Mouse (Mus musculus) kidney, postnatal 0 days (tissue): ENCODE measurements at regions not wholly inside any gene's neighbourhood (a gene's known extent, or its start where the extent isn't known, plus 50 kb on each side); places are given as distances from the start of the nearest gene placed in this dataset.

ENCODE experiments used
- ATAC-seq: fragments of 200-750 bp; cut with Nextera tagmentation; replicated peaks from 2 replicates; pipeline ENCODE4 v1.8.0; 2017; ENCODE audit warnings: low read depth, moderate number of reproducible peaks, moderate TSS enrichment, moderate library complexity; ENCODE audit not compliant: low FRiP score
- DNase-seq: peaks from one replicate; pipeline ENCODE4 v3.0.0-alpha.2; 2016; ENCODE audit warnings: low spot score
- H3K27ac ChIP-seq: fragments of 300-500 bp; sonication (generic); 2 replicates; pipeline ENCODE4 v1.5.1; 2014; ENCODE audit warnings: mild to moderate bottlenecking
- H3K27me3 ChIP-seq: fragments of 300-500 bp; sonication (generic); 2 replicates; pipeline ENCODE4 v1.6.1; 2014; ENCODE audit warnings: low read length, mixed read lengths; ENCODE audit not compliant: insufficient read depth
- H3K36me3 ChIP-seq: fragments of 300-500 bp; sonication (generic); 2 replicates; pipeline ENCODE4 v1.6.1; 2014; ENCODE audit warnings: low read length, mixed read lengths; ENCODE audit not compliant: insufficient read depth
- H3K4me1 ChIP-seq: fragments of 300-500 bp; sonication (generic); replicated peaks from 2 replicates; pipeline ENCODE4 v1.6.1; 2014; ENCODE audit warnings: antibody characterized with exemption, low read length, mixed read lengths; ENCODE audit not compliant: insufficient read depth
- H3K4me2 ChIP-seq: fragments of 300-500 bp; sonication (generic); 2 replicates; pipeline ENCODE4 v1.6.1; 2014; ENCODE audit warnings: mild to moderate bottlenecking, low read length, moderate library complexity, mixed read lengths
- H3K4me3 ChIP-seq: fragments of 300-500 bp; sonication (generic); replicated peaks from 2 replicates; pipeline ENCODE4 v1.5.1; 2014; ENCODE audit warnings: low read depth, low read length
- H3K9ac ChIP-seq: fragments of 300-500 bp; sonication (generic); 2 replicates; pipeline ENCODE4 v1.6.1; 2014; ENCODE audit warnings: low read depth, low read length
- H3K9me3 ChIP-seq: fragments of 300-500 bp; sonication (generic); replicated peaks from 2 replicates; pipeline ENCODE4 v1.6.1; 2016; ENCODE audit warnings: low read length, inconsistent platforms, mixed read lengths
- CTCF ChIP-seq: IDR thresholded peaks from 2 replicates; pipeline ENCODE4 v1.5.1; 2016; ENCODE audit warnings: antibody characterized with exemption, low read depth, mild to moderate bottlenecking, moderate library complexity
- WGBS: fragments of 180-500 bp; shearing (Covaris S2); extraction: QIAGEN DNeasy Blood & Tissue Kit; methylation state at CpG from one replicate; pipeline ENCODE4 v1.1.7; 2014; 5-methylcytosine and 5-hydroxymethylcytosine counted together

DNA sequence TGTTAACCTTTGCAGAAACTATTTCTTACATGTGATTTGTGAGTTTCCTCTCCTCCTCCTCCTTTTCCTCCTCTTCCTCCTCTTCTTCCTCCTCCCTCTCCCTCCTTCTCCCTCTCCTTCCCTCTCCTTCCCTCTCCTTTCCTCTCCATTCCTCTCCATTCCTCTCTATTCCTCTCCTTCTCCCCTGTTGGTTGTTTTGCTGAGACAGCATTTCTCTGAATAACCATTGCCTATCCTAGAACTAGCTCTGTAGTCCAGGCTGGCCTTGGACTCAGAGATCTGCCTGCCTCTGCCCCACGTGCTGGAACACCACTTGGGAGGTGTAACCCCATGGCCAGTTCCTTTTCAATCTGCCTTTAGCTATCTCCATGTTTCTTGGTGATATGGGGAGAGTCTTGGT is 133.7 kb upstream of the Gdnf start:
- DNase-seq (no peak), ATAC-seq (no peak)
- H3K9me3 ChIP-seq: no peaks in the 10 kb centered on the region
- no peak overlapping the region for H3K27ac ChIP-seq
- H3K4me1 ChIP-seq: no peaks in the 10 kb centered on the region
- no peak for TF ChIP-seq CTCF
- H3K9ac ChIP-seq: no peak overlapping the region
- H3K36me3 ChIP-seq: no peaks in the 10 kb centered on the region
- no peak overlapping the region for H3K4me2 ChIP-seq
- no peak overlapping the region for H3K4me3 ChIP-seq
- H3K27me3 ChIP-seq: no peaks in the 10 kb centered on the region
- 88% methylated on average over 1 of the region's 1 CpGs for whole genome bisulfite sequencing

DNA sequence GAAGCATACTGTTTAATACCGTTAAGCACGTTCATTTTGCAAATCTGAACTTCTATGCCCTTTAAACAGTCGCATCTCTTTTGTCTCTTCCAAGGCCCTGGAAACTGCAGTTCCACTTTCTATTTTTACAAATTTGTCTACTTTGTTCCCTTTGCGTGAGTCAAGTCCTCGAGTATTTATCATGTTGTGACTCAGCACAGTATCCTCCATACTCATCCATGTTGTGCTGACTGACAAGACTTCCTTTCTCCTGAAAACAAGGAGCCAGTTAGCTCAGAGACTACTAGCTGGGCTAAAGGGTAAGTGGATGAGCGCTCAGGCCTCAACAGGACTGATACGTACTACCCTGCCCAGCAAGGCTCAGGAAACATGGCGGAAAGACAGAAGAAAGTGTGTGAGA is 131.9 kb upstream of the Gdnf start:
- WGBS: 93% methylated on average over 8 of the region's 8 CpGs
- no peaks in the 10 kb centered on the region for H3K9me3 ChIP-seq
- H3K4me3 ChIP-seq: no peak overlapping the region

DNA sequence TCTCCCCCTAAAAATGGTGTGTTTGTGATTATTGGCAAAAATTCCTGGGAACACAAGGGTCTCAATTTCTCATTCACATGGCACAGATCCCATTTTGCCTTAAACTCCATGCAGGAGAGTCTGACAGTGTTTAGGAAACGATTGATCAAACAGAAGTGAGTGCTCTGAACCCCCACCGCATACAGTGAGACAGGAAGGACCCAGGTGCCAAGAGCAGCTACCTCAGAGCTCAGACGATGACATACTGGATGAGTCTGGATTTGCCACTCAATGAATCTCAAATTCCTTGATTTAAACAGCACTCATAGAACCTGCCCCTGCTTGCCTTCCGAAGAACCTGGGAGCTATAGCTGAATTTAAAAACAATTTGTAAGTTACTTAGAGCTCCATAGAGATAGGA is 129.6 kb upstream of the Gdnf start:
- Histone ChIP-seq H3K36me3 (no peaks in the 10 kb centered on the region), H3K4me2 (no peak overlapping the region), H3K4me1 (no peaks in the 10 kb centered on the region), H3K9me3 (no peaks in the 10 kb centered on the region), H3K27ac (no peak overlapping the region), H3K9ac (no peak overlapping the region), H3K27me3 (no peaks in the 10 kb centered on the region), H3K4me3 (no peak overlapping the region)
- ATAC-seq (no peak), DNase-seq (no peak)
- WGBS: 83% methylated on average over 4 of the region's 4 CpGs
- TF ChIP-seq CTCF: no peak

More for the DNA sequence above, 131.9 kb upstream of the Gdnf start:
- no peaks in the 10 kb centered on the region for H3K4me1 ChIP-seq
- H3K9ac ChIP-seq: no peak overlapping the region
- ATAC-seq (no peak), DNase-seq (no peak)
- no peaks in the 10 kb centered on the region for H3K36me3 ChIP-seq
- H3K27me3 ChIP-seq: no peaks in the 10 kb centered on the region
- no peak for TF ChIP-seq CTCF
- no peak overlapping the region for H3K4me2 ChIP-seq
- no peak overlapping the region for H3K27ac ChIP-seq

DNA sequence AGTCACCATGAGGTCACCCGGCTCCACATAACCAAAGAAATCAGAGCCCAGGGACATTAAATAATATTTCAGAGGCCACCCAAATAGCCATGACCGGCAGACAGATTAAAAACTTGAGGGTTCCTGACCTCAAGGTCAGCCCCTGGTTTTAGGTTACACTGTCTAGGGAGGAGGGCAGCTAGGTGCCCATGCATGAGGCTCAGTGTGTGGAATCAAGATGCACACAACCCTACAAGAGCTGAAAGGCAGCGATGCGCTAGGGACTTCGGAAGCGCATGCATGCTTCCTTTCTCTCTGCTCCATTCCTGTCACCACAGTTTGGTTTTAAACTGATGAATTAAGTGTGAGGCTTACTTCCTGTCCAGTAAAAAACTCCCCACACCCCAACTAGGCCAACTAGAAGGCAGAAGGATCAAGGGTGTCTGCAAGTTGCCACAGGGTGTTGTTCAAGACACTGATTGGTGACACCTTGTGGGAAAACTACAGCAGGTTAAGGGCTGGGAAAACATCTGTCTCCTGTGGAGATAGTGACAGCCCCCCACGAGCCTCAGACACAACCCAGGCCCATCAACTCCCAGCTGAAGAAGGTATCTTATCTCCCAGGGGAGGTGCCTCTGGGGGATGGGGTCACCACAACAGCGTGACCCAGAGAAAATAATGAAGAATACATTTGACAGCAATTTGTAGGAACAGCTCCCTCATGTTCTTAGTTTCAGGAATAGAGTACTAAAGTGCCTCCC is 127.2 kb upstream of the Gdnf start:
- H3K36me3 ChIP-seq: no peaks in the 10 kb centered on the region
- H3K4me3 ChIP-seq: no peak overlapping the region
- H3K27ac ChIP-seq: no peak overlapping the region
- no peak overlapping the region for H3K4me2 ChIP-seq
- TF ChIP-seq CTCF: no peak
- H3K9ac ChIP-seq: no peak overlapping the region
- H3K4me1 ChIP-seq: no peaks in the 10 kb centered on the region
- 36% methylated on average over 8 of the region's 8 CpGs for WGBS
- DNase-seq: peak; percentile 22
- H3K27me3 ChIP-seq: no peaks in the 10 kb centered on the region
- H3K9me3 ChIP-seq: no peaks in the 10 kb centered on the region
- peak; percentile 54; the same call in 1 of the 2 replicates for ATAC-seq

DNA sequence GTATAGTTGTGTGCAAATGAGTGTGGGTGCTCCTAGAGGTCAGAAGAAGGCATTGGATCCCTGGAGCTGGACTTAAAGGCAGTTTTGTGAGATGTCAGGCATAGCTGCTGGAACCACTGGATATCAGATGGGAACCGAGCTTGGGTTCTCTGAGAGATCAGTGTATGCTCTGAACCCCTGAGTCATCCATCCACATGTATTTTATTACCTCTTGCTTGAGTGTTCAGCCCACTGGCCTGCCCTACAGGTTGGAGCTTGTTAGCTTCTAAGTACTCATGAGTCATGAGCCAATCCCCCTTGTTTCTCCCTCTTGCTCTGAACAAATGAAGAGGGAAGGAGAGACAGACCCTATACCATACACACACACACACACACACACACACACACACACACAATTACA is 119.4 kb upstream of the Gdnf start:
- Histone ChIP-seq H3K9ac (no peak overlapping the region), H3K4me2 (no peak overlapping the region), H3K4me1 (no peaks in the 10 kb centered on the region), H3K36me3 (no peaks in the 10 kb centered on the region), H3K27me3 (no peaks in the 10 kb centered on the region), H3K27ac (no peak overlapping the region), H3K4me3 (no peak overlapping the region), H3K9me3 (no peaks in the 10 kb centered on the region)
- TF ChIP-seq CTCF: no peak
- DNase-seq (no peak), ATAC-seq (no peak)
- WGBS: 71% methylated on average over 1 of the region's 1 CpGs

DNA sequence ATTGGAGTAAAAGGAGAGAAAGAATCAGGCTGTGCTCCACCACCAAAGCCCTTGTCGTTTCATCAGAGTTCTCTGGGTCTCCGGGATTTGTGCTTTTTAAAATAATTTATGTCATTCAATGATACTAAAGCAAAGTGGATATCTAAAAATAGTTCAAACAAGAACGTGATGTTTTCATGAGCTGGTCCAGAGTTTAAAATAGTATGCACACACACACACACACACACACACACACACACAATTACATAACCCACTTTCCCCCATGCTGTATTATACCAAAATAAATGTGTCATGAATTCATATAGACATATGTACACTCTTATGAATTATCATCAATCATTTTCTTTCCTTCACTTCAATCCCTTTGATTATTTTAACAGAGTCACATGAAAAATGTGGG is 118.5 kb upstream of the Gdnf start:
- no peaks in the 10 kb centered on the region for H3K9me3 ChIP-seq
- H3K4me3 ChIP-seq: no peak overlapping the region
- DNase-seq (no peak), ATAC-seq (no peak)
- H3K4me1 ChIP-seq: no peaks in the 10 kb centered on the region
- H3K4me2 ChIP-seq: no peak overlapping the region
- no peaks in the 10 kb centered on the region for H3K36me3 ChIP-seq
- H3K27ac ChIP-seq: no peak overlapping the region
- no peaks in the 10 kb centered on the region for H3K27me3 ChIP-seq
- WGBS: 50% methylated on average over 3 of the region's 3 CpGs
- H3K9ac ChIP-seq: no peak overlapping the region
- TF ChIP-seq CTCF: no peak

DNA sequence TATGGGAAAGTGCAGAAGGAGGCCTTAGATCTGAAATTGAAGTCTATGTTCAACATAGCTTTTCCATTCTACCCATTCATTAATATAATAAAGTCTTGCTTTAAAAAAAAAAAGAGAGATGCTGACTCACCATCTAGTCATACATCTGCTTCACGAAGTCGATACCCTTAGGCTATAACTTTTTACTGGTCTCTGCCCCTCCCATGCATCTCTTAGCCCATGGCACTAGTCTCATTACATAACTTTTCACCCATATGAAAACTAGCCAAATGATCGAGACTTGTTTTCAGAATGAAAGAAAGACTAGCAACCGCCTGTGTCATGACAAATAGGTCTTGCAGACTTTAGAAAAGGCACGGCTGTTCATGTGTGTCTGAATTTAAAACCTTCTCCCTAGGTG is 116.6 kb upstream of the Gdnf start:
- 85% methylated on average over 5 of the region's 5 CpGs for WGBS
- no peak overlapping the region for H3K4me2 ChIP-seq
- H3K9me3 ChIP-seq: no peaks in the 10 kb centered on the region
- DNase-seq (no peak), ATAC-seq (no peak)
- H3K9ac ChIP-seq: no peak overlapping the region
- H3K4me3 ChIP-seq: no peak overlapping the region
- TF ChIP-seq CTCF: no peak
- no peaks in the 10 kb centered on the region for H3K36me3 ChIP-seq
- no peaks in the 10 kb centered on the region for H3K27me3 ChIP-seq
- H3K4me1 ChIP-seq: no peaks in the 10 kb centered on the region
- no peak overlapping the region for H3K27ac ChIP-seq
